Mouse (Mus musculus) ES-E14 (cell line): ENCODE measurements around the gene Dok5. TPM values are rescaled to one million over a fixed set of nuclear protein-coding genes. Genes with fewer than 3 reads are reported as not detected.

Experiments used
- DNase-seq: peaks from one replicate; pipeline ENCODE4 v3.0.0-alpha.2; 2013; ENCODE audit warnings: low read depth, low spot score
- H3K27ac ChIP-seq: 2 replicates; pipeline ENCODE4 v1.5.1; 2012; ENCODE audit warnings: low read depth, mild to moderate bottlenecking, low read length, moderate library complexity, mixed read lengths; ENCODE audit not compliant: poor library complexity, insufficient read depth, severe bottlenecking
- H3K36me3 ChIP-seq: 2 replicates; pipeline ENCODE4 v1.6.1; 2012; ENCODE audit warnings: mild to moderate bottlenecking, low read length, moderate library complexity, mixed read lengths; ENCODE audit not compliant: control insufficient read depth, poor library complexity, insufficient read depth, severe bottlenecking
- H3K4me1 ChIP-seq, 2 experiments: fragments of 150-350 bp in 1 of 2; sonication (generic) in 1 of 2; 2 replicates each; pipeline ENCODE4 v1.6.1; 2012; ENCODE audit warnings: low read length in 2 of 2, mild to moderate bottlenecking in 1 of 2, mixed read lengths in 1 of 2; ENCODE audit not compliant: control insufficient read depth in 2 of 2, insufficient read depth in 2 of 2, poor library complexity in 1 of 2
- H3K4me3 ChIP-seq, 2 experiments: fragments of 150-350 bp in 1 of 2; sonication (generic) in 1 of 2; 2 replicates each; pipeline ENCODE4 v1.5.1; 2012; ENCODE audit warnings: low read length in 2 of 2, low read depth in 1 of 2, mild to moderate bottlenecking in 1 of 2, mixed read lengths in 1 of 2; ENCODE audit not compliant: insufficient read depth in 1 of 2, poor library complexity in 1 of 2, severe bottlenecking in 1 of 2
- H3K9ac ChIP-seq: 2 replicates; pipeline ENCODE4 v1.6.1; 2012; ENCODE audit warnings: low read depth, mild to moderate bottlenecking, low read length, mixed read lengths; ENCODE audit not compliant: poor library complexity, insufficient read depth, severe bottlenecking
- H3K9me3 ChIP-seq: fragments of 150-350 bp; sonication (generic); 2 replicates; pipeline ENCODE4 v1.6.1; 2012; ENCODE audit warnings: low read depth, mild to moderate bottlenecking, low read length; ENCODE audit not compliant: control insufficient read depth, insufficient read depth
- CHD2 ChIP-seq: IDR thresholded peaks from 2 replicates; pipeline ENCODE4 v1.6.1; 2014; ENCODE audit warnings: mild to moderate bottlenecking, low read depth, low read length, inconsistent platforms
- HCFC1 ChIP-seq: IDR thresholded peaks from 2 replicates; pipeline ENCODE4 v1.6.1; 2012; ENCODE audit warnings: low read length, inconsistent platforms, borderline replicate concordance; ENCODE audit not compliant: insufficient read depth
- MAFK ChIP-seq: IDR thresholded peaks from 2 replicates; pipeline ENCODE4 v1.6.1; 2014; ENCODE audit warnings: mild to moderate bottlenecking, low read depth, low read length, inconsistent platforms; ENCODE audit not compliant: insufficient read depth
- ZC3H11A ChIP-seq: IDR thresholded peaks from 2 replicates; pipeline ENCODE4 v1.6.1; 2012; ENCODE audit warnings: low read depth, mild to moderate bottlenecking, inconsistent platforms, low read length, borderline replicate concordance
- ZNF384 ChIP-seq: IDR thresholded peaks from 2 replicates; pipeline ENCODE4 v1.6.1; 2012; ENCODE audit warnings: low read depth, low read length, inconsistent platforms
- in situ Hi-C, 2 experiments: fragments of 600-800 bp; cut with MboI; formaldehyde crosslinking; loops; one replicate each; pipeline ENCODE4 v1.15.1; 2025; ENCODE audit warnings: low sequenced_read_pairs in 2 of 2, inconsistent platforms in 1 of 2; ENCODE audit not compliant: unreplicated experiment in 2 of 2
- total RNA-seq: library from RNA; depleted of rRNA; stranded (reverse); fragments of 300-350 nt; gene quantifications from 2 replicates; pipeline ENCODE4 v1.2.3, GENCODE M21; 2012

Dok5 gene
- total RNA-seq, 1 experiment: 0.58 TPM

DNA sequence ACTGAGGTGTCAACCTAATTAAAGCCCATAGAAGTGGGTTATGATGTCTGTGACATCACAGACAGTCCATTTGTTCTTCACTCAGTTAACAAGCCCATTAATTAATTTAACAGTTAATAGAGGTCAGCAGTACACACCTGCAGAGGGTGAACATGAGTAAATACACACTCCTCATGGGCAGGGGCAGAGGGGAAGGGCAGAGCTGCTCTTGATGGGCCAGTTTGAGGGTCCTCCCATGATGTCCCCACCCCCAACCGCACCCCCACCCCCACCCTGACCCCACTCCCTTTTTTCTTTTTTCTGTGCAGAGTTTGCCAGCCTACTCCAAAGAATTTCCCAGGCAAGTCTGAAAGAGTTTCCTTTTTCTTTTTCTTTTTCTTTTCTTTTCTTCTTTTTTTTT, 39.9 kb downstream of the Dok5 start:
- Histone ChIP-seq H3K9ac (no peak overlapping the region), H3K27ac (peak overlapping the region; percentile 68; the same call in 1 of the 2 replicates)

DNA sequence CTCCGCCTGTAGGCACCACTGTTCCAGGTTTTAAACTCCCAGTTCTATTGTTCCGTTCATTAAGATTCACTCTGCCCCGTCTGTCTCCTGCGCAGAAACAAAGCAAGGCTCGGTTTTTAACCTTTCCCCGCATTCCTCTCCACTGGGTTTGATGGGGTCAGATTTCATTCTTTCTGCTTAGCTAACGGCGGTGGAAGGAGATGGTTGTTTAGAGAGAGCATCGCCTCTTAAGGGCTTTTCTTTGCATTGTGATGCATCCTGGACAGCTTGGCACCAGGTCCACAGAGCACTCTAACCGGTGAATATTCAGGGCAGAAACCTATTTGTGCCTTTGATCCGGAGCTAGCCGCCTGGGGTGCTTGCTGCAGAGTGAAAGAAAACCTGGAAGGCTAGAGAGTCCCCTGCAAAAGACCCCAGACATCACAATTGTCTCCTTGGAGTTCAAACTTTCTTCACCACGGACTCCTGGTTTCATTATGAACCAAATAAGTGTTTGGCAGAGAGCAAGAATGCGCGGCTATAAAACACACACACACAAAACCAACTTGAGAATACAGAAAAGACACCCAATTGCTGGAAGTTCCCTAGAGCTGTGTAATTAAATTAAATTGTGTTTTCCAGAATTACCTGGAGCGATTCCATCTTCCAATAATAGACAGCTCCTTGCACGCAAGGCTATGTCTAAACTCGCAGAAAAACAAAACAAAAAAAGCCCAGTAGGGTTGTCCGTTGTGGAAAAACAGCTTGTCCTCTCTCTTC, 40.7 kb downstream of the Dok5 start:
- H3K4me3 ChIP-seq: no peak overlapping the region
- TF ChIP-seq ZC3H11A (no peak), CHD2 (peak; percentile 63; the same call in 1 of the 2 replicates), MAFK (0 out of 2 replicates have a peak, but pooled peaks have one; percentile 49), HCFC1 (no peak)
- DNase-seq: peak; percentile 88
- in situ Hi-C loops: no loop called here
- H3K36me3 ChIP-seq: no peaks in the 10 kb centered on the region
- no peaks in the 10 kb centered on the region for H3K9me3 ChIP-seq
- H3K4me1 ChIP-seq: peaks cover 9 to 42% of the 10 kb centered on the region in 2 experiments; a peak in 3 of 4 replicates
- peak overlapping the region; percentile 58; the same call in 1 of the 2 replicates for H3K27ac ChIP-seq
- no peak overlapping the region for H3K9ac ChIP-seq

More for the DNA sequence above, 39.9 kb downstream of the Dok5 start:
- in situ Hi-C loops: no loop called here
- H3K9me3 ChIP-seq: no peaks in the 10 kb centered on the region
- no peaks in the 10 kb centered on the region for H3K36me3 ChIP-seq
- DNase-seq: no peak
- peaks cover 6 to 35% of the 10 kb centered on the region in 2 experiments; a peak in 3 of 4 replicates for H3K4me1 ChIP-seq
- TF ChIP-seq ZC3H11A (no peak), ZNF384 (no peak), CHD2 (no peak), HCFC1 (no peak), MAFK (no peak)
- H3K4me3 ChIP-seq: peak overlapping the region in 1 of 2 experiments; percentile 11; a peak in 1 of 4 replicates

DNA sequence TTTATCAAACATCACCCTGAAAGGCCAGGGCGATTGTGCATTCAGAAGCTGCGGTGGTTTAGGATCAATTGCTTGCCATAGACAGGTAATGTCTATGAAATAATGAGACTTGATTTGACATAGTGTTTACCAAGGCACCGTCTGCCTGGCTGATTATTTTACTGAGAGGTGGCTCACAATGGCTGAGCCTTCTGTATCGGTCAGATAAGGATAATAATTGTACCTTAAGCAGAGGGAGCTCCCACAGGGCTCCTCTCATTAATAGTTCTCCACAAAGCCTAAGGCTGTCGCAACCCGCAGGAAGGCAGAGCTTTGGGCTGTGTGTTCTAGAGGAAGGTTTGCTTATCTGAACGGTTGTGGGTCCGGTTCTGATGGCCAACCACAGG, 41.3 kb downstream of the Dok5 start:
- H3K4me1 ChIP-seq: peaks cover 9 to 42% of the 10 kb centered on the region in 2 experiments; a peak in 3 of 4 replicates

DNA sequence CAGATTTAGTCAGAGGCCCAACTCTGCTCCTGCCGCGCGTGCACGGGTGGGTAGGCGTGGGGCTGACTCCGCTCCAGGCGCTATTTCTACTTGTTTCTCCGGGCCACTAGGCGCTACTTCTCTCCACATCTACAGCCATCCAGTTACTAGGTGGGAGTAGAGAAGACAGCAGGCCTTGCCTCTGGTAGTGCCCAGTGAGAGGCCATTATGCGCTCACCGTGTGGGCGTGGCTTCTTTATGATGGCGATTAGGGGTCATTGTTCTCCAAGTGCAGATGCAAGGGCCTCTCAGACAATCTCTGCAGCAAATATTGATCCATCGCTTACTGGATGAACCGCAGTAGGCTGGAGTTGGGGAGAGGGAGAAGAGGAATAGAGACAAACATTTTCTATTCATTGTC, 44.0 kb downstream of the Dok5 start:
- no peak for DNase-seq
- 0 out of 4 replicates have a peak overlapping the region, but pooled peaks of 1 of the 2 experiments have one; percentile 5 for H3K4me3 ChIP-seq
- H3K9ac ChIP-seq: no peak overlapping the region
- in situ Hi-C loops: no loop called here
- TF ChIP-seq ZC3H11A: no peak
- TF ChIP-seq HCFC1: no peak
- no peak for TF ChIP-seq MAFK
- no peak for TF ChIP-seq ZNF384
- no peak for TF ChIP-seq CHD2
- no peaks in the 10 kb centered on the region for H3K36me3 ChIP-seq
- no peak overlapping the region; the same call in 1 of the 2 replicates for H3K27ac ChIP-seq
- H3K4me1 ChIP-seq: peaks cover 8 to 40% of the 10 kb centered on the region in 2 experiments; a peak in 3 of 4 replicates
- no peaks in the 10 kb centered on the region for H3K9me3 ChIP-seq

More for the DNA sequence above, 41.3 kb downstream of the Dok5 start:
- Histone ChIP-seq H3K27ac (peak overlapping the region; percentile 58; the same call in 1 of the 2 replicates), H3K4me3 (no peak overlapping the region), H3K36me3 (no peaks in the 10 kb centered on the region), H3K9ac (no peak overlapping the region), H3K9me3 (no peaks in the 10 kb centered on the region)
- in situ Hi-C loops: no loop called here
- TF ChIP-seq ZNF384 (no peak), ZC3H11A (no peak), CHD2 (no peak), HCFC1 (no peak), MAFK (no peak)
- no peak for DNase-seq
